Mouse (Mus musculus) thymus, adult 2 months (tissue): ENCODE measurements around the gene Ccdc88c. TPM values are rescaled to one million over a fixed set of nuclear protein-coding genes. Genes with fewer than 3 reads are reported as not detected.

Experiments
- DNase-seq: peaks from one replicate; pipeline ENCODE4 v3.0.0; 2021
- H3K27ac ChIP-seq: fragments of 200-500 bp; 2 replicates; pipeline ENCODE4 v1.5.1; 2012; ENCODE audit warnings: low read length, control low read depth; ENCODE audit not compliant: control insufficient read depth, insufficient read depth
- H3K27me3 ChIP-seq: fragments of 200-500 bp; 2 replicates; pipeline ENCODE4 v1.6.1; 2012; ENCODE audit warnings: mild to moderate bottlenecking, low read length, moderate library complexity, mixed read lengths; ENCODE audit not compliant: control insufficient read depth, insufficient read depth
- H3K36me3 ChIP-seq: fragments of 200-500 bp; 2 replicates; pipeline ENCODE4 v1.6.1; 2012; ENCODE audit warnings: mild to moderate bottlenecking, low read length, moderate library complexity; ENCODE audit not compliant: control insufficient read depth, insufficient read depth
- H3K4me1 ChIP-seq: fragments of 200-500 bp; replicated peaks from 2 replicates; pipeline ENCODE4 v1.6.1; 2012; ENCODE audit warnings: low read length; ENCODE audit not compliant: control insufficient read depth, insufficient read depth
- H3K4me3 ChIP-seq: fragments of 200-500 bp; 2 replicates; pipeline ENCODE4 v1.5.1; 2012; ENCODE audit warnings: mild to moderate bottlenecking, low read length, control low read depth, moderate library complexity; ENCODE audit not compliant: control insufficient read depth, insufficient read depth
- CTCF ChIP-seq: fragments of 200-500 bp; IDR thresholded peaks from 2 replicates; pipeline ENCODE4 v1.5.1; 2012; ENCODE audit warnings: mild to moderate bottlenecking, control low read depth, low read length, moderate library complexity, borderline replicate concordance; ENCODE audit not compliant: control insufficient read depth, poor library complexity, insufficient read depth; ENCODE audit errors: extremely low read depth
- POLR2A ChIP-seq: fragments of 200-500 bp; IDR thresholded peaks from 2 replicates; pipeline ENCODE4 v1.6.1; 2012; ENCODE audit warnings: mild to moderate bottlenecking, low read length, control low read depth, moderate library complexity; ENCODE audit not compliant: control insufficient read depth, poor library complexity, insufficient read depth; ENCODE audit errors: extremely low read depth
- WGBS: fragments of 180-500 bp; shearing (Covaris S2); methylation state at CpG from one replicate; pipeline ENCODE4 v1.1.7; 2018; 5-methylcytosine and 5-hydroxymethylcytosine counted together
- polyA plus RNA-seq: library from polyadenylated mRNA; depleted of rRNA; stranded (reverse); fragments of >200 nt; gene quantifications from 2 replicates; pipeline ENCODE4 v1.2.3, GENCODE M21; 2012

Gene Ccdc88c
- polyA plus RNA-seq, 1 experiment, result 75.0 TPM

DNA sequence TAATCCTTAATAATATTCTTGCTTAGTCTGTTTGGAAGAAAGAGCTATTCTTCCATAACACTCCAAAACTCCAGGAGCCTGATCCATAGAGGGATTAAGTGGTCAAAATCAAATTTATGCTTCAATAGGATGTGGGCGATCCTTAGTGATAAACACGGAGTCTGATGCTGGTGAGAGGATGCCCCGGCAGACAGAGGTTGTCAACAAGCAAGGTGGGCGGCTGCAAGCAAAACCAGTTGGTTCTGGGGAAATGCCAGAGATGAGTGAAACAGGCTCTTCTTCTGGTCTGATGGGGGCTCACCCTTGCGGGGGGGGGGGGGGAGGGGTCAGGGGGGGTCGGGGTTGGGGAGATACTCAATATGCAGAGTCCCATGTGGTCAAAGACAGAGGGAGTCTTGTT, 152.9 kb downstream of the Ccdc88c start:
- 46% methylated on average over 6 of the region's 6 CpGs for WGBS
- no peak for DNase-seq
- Histone ChIP-seq H3K27ac (no peak overlapping the region), H3K4me1 (peaks cover 3% of the 10 kb centered on the region), H3K4me3 (no peak overlapping the region), H3K27me3 (no peaks in the 10 kb centered on the region), H3K36me3 (no peaks in the 10 kb centered on the region)
- TF ChIP-seq POLR2A (no peak), CTCF (no peak)

- Histone ChIP-seq H3K27me3 (no peaks in the 10 kb centered on the region), H3K4me3 (no peak overlapping the region), H3K27ac (no peak overlapping the region), H3K36me3 (no peaks in the 10 kb centered on the region), H3K4me1 (peaks cover 3% of the 10 kb centered on the region)
- DNase-seq, result no peak
- WGBS, result 77% methylated on average over 3 of the region's 3 CpGs
- TF ChIP-seq CTCF (no peak), POLR2A (no peak)
These were observed 153.3 kb downstream of the Ccdc88c start for GRCm38 (mm10) chr12:100875553-100875952.

GRCm38 (mm10) chr12:100873612-100874011, 155.2 kb downstream of the Ccdc88c start:
- Histone ChIP-seq H3K27me3 (no peaks in the 10 kb centered on the region), H3K4me1 (peaks cover 3% of the 10 kb centered on the region), H3K27ac (no peak overlapping the region), H3K4me3 (no peak overlapping the region), H3K36me3 (no peaks in the 10 kb centered on the region)
- WGBS, result over 99% methylated on average over 3 of the region's 3 CpGs
- TF ChIP-seq CTCF, result no peak
- no peak for TF ChIP-seq POLR2A
- DNase-seq, result no peak

- WGBS, result 92% methylated on average over 2 of the region's 2 CpGs
- H3K4me1 ChIP-seq, result peaks cover 3% of the 10 kb centered on the region
- H3K4me3 ChIP-seq, result no peak overlapping the region
- TF ChIP-seq CTCF (no peak), POLR2A (no peak)
- no peaks in the 10 kb centered on the region for H3K27me3 ChIP-seq
- DNase-seq, result no peak
- H3K27ac ChIP-seq, result no peak overlapping the region
- H3K36me3 ChIP-seq, result no peaks in the 10 kb centered on the region
These were observed 157.0 kb downstream of the Ccdc88c start for GRCm38 (mm10) chr12:100871841-100872240.

GRCm38 (mm10) chr12:100871234-100871633, 157.6 kb downstream of the Ccdc88c start:
- Histone ChIP-seq H3K4me3 (no peak overlapping the region), H3K36me3 (no peaks in the 10 kb centered on the region), H3K4me1 (peaks cover under 1% of the 10 kb centered on the region), H3K27me3 (no peaks in the 10 kb centered on the region), H3K27ac (no peak overlapping the region)
- TF ChIP-seq CTCF (no peak), POLR2A (no peak)
- DNase-seq, result no peak
- WGBS, result 92% methylated on average over 6 of the region's 6 CpGs

DNA sequence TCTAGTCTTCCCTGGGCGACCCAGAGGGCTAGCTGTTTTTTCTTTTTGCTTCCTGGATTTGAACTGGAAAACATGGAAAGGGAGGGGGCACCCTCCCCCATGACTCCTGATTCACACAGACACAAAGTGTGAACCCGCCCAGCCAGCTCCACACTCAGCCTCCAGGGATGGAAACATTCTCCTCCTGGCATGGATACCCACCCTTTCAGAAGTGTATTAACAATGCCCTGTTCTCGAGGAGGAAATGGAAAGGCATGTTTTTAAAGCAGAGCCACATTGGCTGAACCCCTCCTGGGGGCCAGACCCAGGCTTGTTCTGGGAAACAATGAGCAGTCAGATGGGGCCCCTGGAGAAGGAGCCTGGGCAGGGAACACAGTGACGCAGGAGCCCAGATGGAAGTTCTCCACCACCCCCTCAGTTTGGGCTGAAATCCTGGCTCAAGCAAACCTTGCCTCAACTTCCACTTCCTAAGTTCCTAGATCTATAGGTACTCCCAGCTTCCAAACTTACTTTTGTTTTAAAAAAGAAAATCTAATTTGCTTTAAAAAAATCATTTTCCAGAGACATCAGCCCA, 160.7 kb downstream of the Ccdc88c start:
- 94% methylated on average over 4 of the region's 4 CpGs for WGBS
- H3K27me3 ChIP-seq, result no peaks in the 10 kb centered on the region
- H3K36me3 ChIP-seq, result no peaks in the 10 kb centered on the region
- no peaks in the 10 kb centered on the region for H3K4me1 ChIP-seq
- DNase-seq, result no peak
- no peak overlapping the region for H3K4me3 ChIP-seq
- no peak overlapping the region for H3K27ac ChIP-seq
- TF ChIP-seq POLR2A (no peak), CTCF (no peak)

- TF ChIP-seq POLR2A (no peak), CTCF (no peak)
- DNase-seq, result no peak
- Histone ChIP-seq H3K27ac (no peak overlapping the region), H3K4me1 (no peaks in the 10 kb centered on the region), H3K4me3 (no peak overlapping the region), H3K27me3 (no peaks in the 10 kb centered on the region), H3K36me3 (no peaks in the 10 kb centered on the region)
- 97% methylated on average over 8 of the region's 8 CpGs for WGBS
These were observed 161.8 kb downstream of the Ccdc88c start for GRCm38 (mm10) chr12:100867097-100867496.
